Mouse (Mus musculus): ENCODE data around the gene Tac1. TPM values are rescaled to one million over a fixed set of nuclear protein-coding genes. Genes with fewer than 3 reads are reported as not detected.
"Not testable (repeated sequence)": the region's sequence is repeated elsewhere in the genome, so short reads cannot be mapped to it uniquely, and the experiment has no call there.

The Tac1 gene
- not detected in 2 replicates for total RNA-seq (2015; ENCODE audit: low replicate concordance)
- not detected in 2 replicates for total RNA-seq (2017; ENCODE audit: low replicate concordance)

- ATAC-seq (replicated peaks; ENCODE audit: low FRiP score, poor library complexity, severe bottlenecking) = no peak
These were observed at the start of gene Tac1 for GRCm38 (mm10) chr6:7554829-7555391. Tac1 (plus strand) TSS chr6:7554879.

DNA sequence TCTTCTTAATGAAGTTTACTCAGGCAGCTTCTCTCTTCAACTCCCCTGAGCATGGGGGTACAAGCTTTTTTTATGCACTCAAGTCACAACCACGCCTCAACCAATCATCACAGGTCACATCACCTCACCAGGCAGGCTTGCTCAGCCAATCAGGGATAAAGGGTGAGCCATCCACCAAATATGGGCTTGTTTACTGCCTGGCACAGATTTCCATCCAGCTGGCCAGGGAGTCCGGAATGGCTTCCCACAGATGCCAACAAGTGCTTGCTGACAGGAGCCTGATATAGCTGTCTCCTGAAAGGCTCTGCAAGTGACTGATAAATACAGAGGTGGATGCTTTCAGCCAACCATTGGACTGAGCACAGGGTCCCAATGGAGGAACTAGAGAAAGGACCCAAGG lies 11.2 kb upstream of the Tac1 start:
- ATAC-seq (replicated peaks; ENCODE audit: low FRiP score, poor library complexity, severe bottlenecking) = not testable (repeated sequence)

GRCm38 (mm10) chr6:7555688-7556476 lies 1.2 kb downstream of the Tac1 start:
- no peak for ATAC-seq (replicated peaks; ENCODE audit: low FRiP score, poor library complexity, severe bottlenecking)

DNA sequence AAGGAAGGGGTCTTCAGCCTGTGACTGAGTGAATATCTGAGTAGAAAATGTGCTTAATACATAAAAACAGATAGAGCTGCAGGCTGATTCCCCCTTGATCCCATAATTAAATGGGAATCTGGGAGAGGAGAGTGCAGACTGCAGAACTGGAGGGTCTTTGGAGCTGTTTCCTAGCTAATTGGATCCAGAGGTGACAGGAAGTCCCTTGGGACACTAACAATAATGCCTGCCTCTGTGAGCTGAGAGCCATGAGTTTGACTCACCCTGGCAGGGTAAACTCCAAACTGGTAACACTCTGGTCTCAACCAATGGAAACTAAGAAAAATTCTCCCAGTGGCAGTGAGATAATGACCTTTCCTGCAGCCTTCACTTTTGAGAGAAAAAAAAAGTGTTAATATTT lies 3.5 kb downstream of the Tac1 start:
- no peak for ATAC-seq (replicated peaks; ENCODE audit: low FRiP score, poor library complexity, severe bottlenecking)

DNA sequence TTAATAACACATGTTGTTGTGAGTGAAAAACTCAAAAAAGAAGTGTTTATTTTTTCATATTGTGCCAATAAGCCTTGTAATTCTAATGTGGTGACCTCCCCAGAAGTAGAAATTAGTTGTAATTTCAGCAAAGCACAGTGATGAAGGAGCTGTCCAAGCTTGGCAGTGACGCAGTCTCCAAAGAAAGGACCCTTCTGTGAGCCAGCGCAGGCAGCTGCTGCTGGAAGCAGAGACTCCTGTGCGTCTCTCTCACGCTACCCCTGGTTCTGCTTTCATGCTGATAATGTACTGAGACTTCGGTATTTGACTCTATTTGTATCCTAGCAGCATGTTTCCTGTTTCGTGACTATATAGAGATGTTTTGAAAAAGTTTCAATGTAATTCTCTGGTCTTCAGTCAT lies 7.8 kb downstream of the Tac1 start:
- ATAC-seq (replicated peaks; ENCODE audit: low FRiP score, poor library complexity, severe bottlenecking) = no peak

- ATAC-seq (replicated peaks; ENCODE audit: low FRiP score, poor library complexity, severe bottlenecking) = no peak
These were observed 9.9 kb downstream of the Tac1 start for GRCm38 (mm10) chr6:7564537-7564936.

GRCm38 (mm10) chr6:7571144-7571543 lies 16.5 kb downstream of the Tac1 start:
- ATAC-seq (replicated peaks; ENCODE audit: low FRiP score, poor library complexity, severe bottlenecking) = no peak

DNA sequence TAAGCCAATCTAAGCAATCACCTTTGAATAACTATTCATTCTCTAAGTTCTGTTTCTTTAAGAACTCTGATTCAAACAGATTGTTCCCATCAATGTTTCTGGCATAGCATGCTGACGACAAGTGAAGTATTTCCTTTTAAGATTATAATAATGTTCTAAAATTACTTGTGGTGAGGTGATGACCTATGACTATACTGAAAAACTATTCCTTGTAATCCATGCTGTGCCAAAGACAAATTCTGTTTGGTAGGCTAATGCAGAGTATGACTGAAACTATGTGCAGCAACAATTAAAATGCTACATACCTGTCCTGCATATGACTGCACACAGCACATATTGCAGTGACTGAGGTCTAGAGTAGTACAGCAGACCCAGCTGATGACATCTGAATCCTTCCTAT lies 23.4 kb downstream of the Tac1 start:
- ATAC-seq (replicated peaks; ENCODE audit: low FRiP score, poor library complexity, severe bottlenecking) = no peak

DNA sequence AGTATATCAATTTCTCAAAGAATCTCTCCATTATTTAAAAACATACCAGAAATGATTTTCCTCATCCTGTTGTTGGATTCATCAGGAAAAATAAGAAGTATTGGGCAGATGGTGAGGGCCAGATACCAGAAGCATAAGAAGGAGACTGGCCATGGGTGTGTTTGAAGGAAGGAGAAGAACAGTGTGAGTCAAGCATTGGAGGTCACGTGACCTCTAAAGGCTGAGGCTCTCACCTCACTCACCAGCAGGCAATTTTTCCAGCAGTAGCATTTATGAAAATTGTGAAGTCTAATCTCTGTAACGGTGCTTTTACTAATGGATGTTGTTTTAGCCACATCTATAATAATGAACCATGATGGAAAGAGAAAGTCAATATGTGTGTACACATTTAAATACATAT lies 39.8 kb downstream of the Tac1 start:
- ATAC-seq (replicated peaks; ENCODE audit: low FRiP score, poor library complexity, severe bottlenecking) = no peak

DNA sequence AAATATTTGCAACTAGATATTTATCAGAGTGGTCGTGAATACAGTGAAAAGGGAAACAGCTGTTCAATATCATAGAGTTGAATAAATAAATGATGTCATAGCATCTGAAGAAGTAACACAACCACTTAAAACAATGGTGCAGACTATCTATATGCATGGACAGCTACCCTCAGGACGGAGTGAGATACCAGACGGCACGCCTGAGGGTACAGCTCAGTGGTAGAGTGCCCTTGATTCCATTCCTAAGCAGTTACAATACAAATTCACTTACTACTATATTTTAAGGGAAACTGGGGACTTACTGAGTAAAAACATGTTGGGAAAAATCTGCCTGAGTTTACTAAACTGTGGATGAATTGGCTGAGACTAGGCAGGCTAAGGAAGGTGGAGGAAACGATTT lies 43.7 kb downstream of the Tac1 start:
- no peak for ATAC-seq (replicated peaks; ENCODE audit: low FRiP score, poor library complexity, severe bottlenecking)

DNA sequence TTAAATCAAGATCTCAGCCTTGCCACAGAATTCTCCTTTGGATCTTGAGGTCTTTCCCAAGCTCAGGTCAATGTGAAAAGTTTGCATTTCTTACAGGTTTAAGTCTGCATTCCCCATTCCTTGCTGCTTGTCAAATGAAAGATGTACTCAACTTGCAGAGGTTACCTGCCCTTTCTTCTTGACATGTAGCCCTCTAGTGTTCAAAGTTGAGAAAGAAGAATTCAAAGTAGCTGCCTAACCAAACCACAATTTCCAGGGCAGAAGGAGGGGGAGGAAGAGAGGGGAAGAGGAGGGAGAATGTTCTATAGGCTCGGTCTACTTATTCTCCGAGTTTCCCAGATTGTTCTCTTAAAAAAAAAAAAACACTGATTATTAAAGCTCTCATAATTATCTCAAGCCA lies 45.5 kb downstream of the Tac1 start:
- ATAC-seq (replicated peaks; ENCODE audit: low FRiP score, poor library complexity, severe bottlenecking) = no peak

DNA sequence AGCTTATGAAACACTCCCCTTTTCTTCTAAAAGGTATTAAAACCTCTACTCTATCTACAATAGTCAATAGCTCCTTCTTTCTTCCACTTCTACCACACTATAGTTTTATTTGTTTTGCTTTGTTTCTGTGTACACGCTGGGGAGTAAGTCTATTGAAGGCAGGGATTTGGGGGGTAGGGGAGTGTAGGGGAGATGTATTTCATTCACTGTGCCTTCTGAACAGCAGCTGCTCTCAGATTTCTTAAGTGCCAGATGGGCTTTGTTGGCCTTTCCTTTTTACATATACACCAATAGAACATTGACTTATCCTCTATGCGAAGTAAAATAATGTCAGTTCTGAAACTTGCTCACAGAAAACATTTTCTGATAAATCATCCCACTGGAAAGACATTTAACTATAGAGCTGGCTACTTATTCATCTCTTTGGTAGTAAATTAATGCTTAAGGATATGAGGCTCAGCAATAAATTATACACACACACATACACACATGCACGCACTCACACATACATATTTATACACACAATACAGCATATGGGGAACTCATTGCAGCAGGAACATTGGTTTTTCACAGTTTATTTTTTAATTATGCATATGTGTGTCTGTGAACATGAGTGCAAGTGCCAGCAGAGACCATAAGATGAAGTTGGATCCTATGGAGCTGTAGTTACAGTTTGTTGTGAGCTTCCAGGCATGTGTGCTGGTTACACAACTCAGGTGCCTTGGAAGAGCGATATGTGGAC lies 46.8 kb downstream of the Tac1 start:
- no peak for ATAC-seq (replicated peaks; ENCODE audit: low FRiP score, poor library complexity, severe bottlenecking)

GRCm38 (mm10) chr6:7613676-7614075 lies 59.0 kb downstream of the Tac1 start:
- ATAC-seq (replicated peaks; ENCODE audit: low FRiP score, poor library complexity, severe bottlenecking) = not testable (repeated sequence)

Other genes with a start within 250 kb of the Tac1 start
- gene Asns, start 138.4 kb downstream of the Tac1 start, total RNA-seq (2015; ENCODE audit: low replicate concordance) = 73.5 and 163 TPM in 2 replicates
- 36.2 and 37.8 TPM in 2 replicates for gene Asns, start 138.4 kb downstream of the Tac1 start, total RNA-seq (2017; ENCODE audit: low replicate concordance)